Mouse (Mus musculus) forebrain, embryonic 16.5 days (tissue): ENCODE data around the gene Vmn2r106. TPM values are rescaled to one million over a fixed set of nuclear protein-coding genes. Genes with fewer than 3 reads are reported as not detected.

Experiments
- ATAC-seq: fragments of 200-750 bp; cut with Nextera tagmentation; 2 replicates; pipeline ENCODE4 v1.8.0; 2017; ENCODE audit warnings: mild to moderate bottlenecking, moderate library complexity
- H3K27ac ChIP-seq: fragments of 300-500 bp; sonication (generic); 2 replicates; pipeline ENCODE4 v1.5.1; 2014; ENCODE audit warnings: low read length, control low read depth
- H3K27me3 ChIP-seq: fragments of 300-500 bp; sonication (generic); replicated peaks from 2 replicates; pipeline ENCODE4 v1.6.1; 2014; ENCODE audit warnings: low read length; ENCODE audit not compliant: control insufficient read depth, insufficient read depth
- H3K36me3 ChIP-seq: fragments of 300-500 bp; sonication (generic); 2 replicates; pipeline ENCODE4 v1.6.1; 2014; ENCODE audit not compliant: control insufficient read depth, insufficient read depth
- H3K4me1 ChIP-seq: fragments of 300-500 bp; sonication (generic); replicated peaks from 2 replicates; pipeline ENCODE4 v1.6.1; 2014; ENCODE audit warnings: low read length; ENCODE audit not compliant: control insufficient read depth, insufficient read depth
- H3K4me2 ChIP-seq: fragments of 300-500 bp; sonication (generic); 2 replicates; pipeline ENCODE4 v1.6.1; 2014; ENCODE audit warnings: mild to moderate bottlenecking, low read length, control low read depth
- H3K4me3 ChIP-seq: fragments of 300-500 bp; sonication (generic); replicated peaks from 2 replicates; pipeline ENCODE4 v1.5.1; 2014; ENCODE audit warnings: mild to moderate bottlenecking, low read length, control low read depth
- H3K9ac ChIP-seq: fragments of 300-500 bp; sonication (generic); replicated peaks from 2 replicates; pipeline ENCODE4 v1.6.1; 2014; ENCODE audit warnings: low read depth, low read length, control low read depth
- H3K9me3 ChIP-seq: fragments of 300-500 bp; sonication (generic); 2 replicates; pipeline ENCODE4 v1.6.1; 2016; ENCODE audit warnings: low read length; ENCODE audit not compliant: control insufficient read depth
- WGBS: fragments of 180-500 bp; shearing (Covaris S2); extraction: QIAGEN DNeasy Blood & Tissue Kit; methylation state at CpG from one replicate; pipeline ENCODE4 v1.1.7; 2014; 5-methylcytosine and 5-hydroxymethylcytosine counted together
- polyA plus RNA-seq: library from polyadenylated mRNA; unstranded; fragments of >200 nt; fragmentation: Nextera tagmentation; extraction: Ambion mirVana; gene quantifications from 2 replicates; pipeline ENCODE4 v1.2.1, GENCODE M21; 2015

The Vmn2r106 gene
- polyA plus RNA-seq, result not detected in 2 replicates

GRCm38 (mm10) chr17:20285453-20285852 is at the start of gene Vmn2r106:
TSS of gene Vmn2r106 (minus strand) at chr17:20285553.
- WGBS, result 86% methylated on average over 1 of the region's 1 CpGs
- no peak within 1 kb of the TSS for H3K27ac ChIP-seq
- no peak for ATAC-seq

GRCm38 (mm10) chr17:20305790-20306189 is 20.4 kb upstream of the Vmn2r106 start:
- ATAC-seq, result no peak
- H3K9me3 ChIP-seq, result peaks cover 3% of the 10 kb centered on the region; the same call in 1 of the 2 replicates
- H3K4me3 ChIP-seq, result no peak overlapping the region
- no peak overlapping the region for H3K4me2 ChIP-seq
- 79% methylated on average over 1 of the region's 1 CpGs for WGBS
- no peak overlapping the region for H3K27ac ChIP-seq
- H3K27me3 ChIP-seq, result no peaks in the 10 kb centered on the region
- no peak overlapping the region for H3K9ac ChIP-seq
- no peaks in the 10 kb centered on the region for H3K4me1 ChIP-seq
- H3K36me3 ChIP-seq, result no peaks in the 10 kb centered on the region

More at GRCm38 (mm10) chr17:20285453-20285852, at the start of gene Vmn2r106:
- Histone ChIP-seq H3K27me3 (no peaks in the 10 kb centered on the region), H3K9ac (no peak within 1 kb of the TSS), H3K4me2 (no peak within 1 kb of the TSS), H3K4me1 (no peaks in the 10 kb centered on the region), H3K4me3 (no peak within 1 kb of the TSS), H3K36me3 (no peaks in the 10 kb centered on the region), H3K9me3 (no peaks in the 10 kb centered on the region)

- no peak overlapping the region for H3K4me3 ChIP-seq
- no peaks in the 10 kb centered on the region for H3K9me3 ChIP-seq
- no peaks in the 10 kb centered on the region for H3K4me1 ChIP-seq
- no peak overlapping the region for H3K27ac ChIP-seq
- H3K9ac ChIP-seq, result no peak overlapping the region
- no peak for ATAC-seq
- no peaks in the 10 kb centered on the region for H3K27me3 ChIP-seq
- H3K4me2 ChIP-seq, result no peak overlapping the region
- H3K36me3 ChIP-seq, result no peaks in the 10 kb centered on the region
Observed at GRCm38 (mm10) chr17:20286906-20287305, 1.6 kb upstream of the Vmn2r106 start.

GRCm38 (mm10) chr17:20255522-20255921 is 29.8 kb downstream of the Vmn2r106 start:
- no peak overlapping the region for H3K4me2 ChIP-seq
- H3K4me3 ChIP-seq, result no peak overlapping the region
- 64% methylated on average over 4 of the region's 4 CpGs for WGBS
- no peak for ATAC-seq
- peaks cover 9% of the 10 kb centered on the region for H3K9me3 ChIP-seq
- no peak overlapping the region for H3K27ac ChIP-seq
- no peaks in the 10 kb centered on the region for H3K4me1 ChIP-seq
- no peaks in the 10 kb centered on the region for H3K36me3 ChIP-seq
- no peak overlapping the region for H3K9ac ChIP-seq
- H3K27me3 ChIP-seq, result no peaks in the 10 kb centered on the region

GRCm38 (mm10) chr17:20234952-20235351 is 50.4 kb downstream of the Vmn2r106 start, which contains the start of gene Vmn2r105:
TSS of gene Vmn2r105 (minus strand) at chr17:20235052.
- no peak within 1 kb of the TSS for H3K27ac ChIP-seq
- no peak within 1 kb of the TSS for H3K4me3 ChIP-seq
- ATAC-seq, result no peak
- H3K36me3 ChIP-seq, result no peaks in the 10 kb centered on the region
- WGBS, result 75% methylated on average over 2 of the region's 2 CpGs
- H3K9me3 ChIP-seq, result no peaks in the 10 kb centered on the region
- H3K9ac ChIP-seq, result no peak within 1 kb of the TSS
- no peaks in the 10 kb centered on the region for H3K27me3 ChIP-seq
- no peak within 1 kb of the TSS for H3K4me2 ChIP-seq
- H3K4me1 ChIP-seq, result no peaks in the 10 kb centered on the region

Other genes starting within 250 kb of the Vmn2r106 start
- gene Vmn2r104, start 237.2 kb downstream of the Vmn2r106 start, polyA plus RNA-seq, result not detected in 2 replicates
- gene Fpr-rs7, start 171.3 kb downstream of the Vmn2r106 start, polyA plus RNA-seq, result not detected in 2 replicates
- gene Fpr-rs6, start 102.5 kb downstream of the Vmn2r106 start, polyA plus RNA-seq, result not detected in 2 replicates
- gene Vmn2r105, start 50.5 kb downstream of the Vmn2r106 start, polyA plus RNA-seq, result not detected in 2 replicates
- not detected in 2 replicates for gene Vmn2r107, start 59.7 kb upstream of the Vmn2r106 start, polyA plus RNA-seq
- not detected in 2 replicates for gene Vmn1r224, start 128.6 kb upstream of the Vmn2r106 start, polyA plus RNA-seq
- not detected in 2 replicates for gene Vmn2r108, start 195.8 kb upstream of the Vmn2r106 start, polyA plus RNA-seq
- not detected in 2 replicates for gene Vmn1r225, start 212.6 kb upstream of the Vmn2r106 start, polyA plus RNA-seq